Mouse (Mus musculus): Measurements from ENCODE around the gene Wwox.

Wwox gene

DNA sequence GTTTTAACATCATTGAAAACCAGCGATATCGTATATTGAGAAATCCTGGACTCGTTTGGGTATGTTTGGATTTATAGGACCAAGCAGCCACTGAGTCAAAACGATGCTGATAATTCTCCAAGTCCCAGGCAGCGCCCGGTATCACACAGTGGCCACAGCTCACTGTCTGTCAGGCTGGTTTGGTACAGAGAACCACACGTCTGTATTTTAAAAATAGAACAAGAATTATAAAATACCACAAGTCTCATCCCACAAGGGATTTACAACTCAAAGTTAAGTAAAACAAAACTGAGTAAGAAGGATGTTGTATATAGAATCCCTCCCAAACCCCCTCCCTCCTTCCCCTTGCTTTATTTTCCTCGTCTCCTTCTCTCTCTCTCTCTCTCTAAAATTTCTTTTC, 108.9 kb downstream of the Wwox start:
- no peak for DNase-seq

DNA sequence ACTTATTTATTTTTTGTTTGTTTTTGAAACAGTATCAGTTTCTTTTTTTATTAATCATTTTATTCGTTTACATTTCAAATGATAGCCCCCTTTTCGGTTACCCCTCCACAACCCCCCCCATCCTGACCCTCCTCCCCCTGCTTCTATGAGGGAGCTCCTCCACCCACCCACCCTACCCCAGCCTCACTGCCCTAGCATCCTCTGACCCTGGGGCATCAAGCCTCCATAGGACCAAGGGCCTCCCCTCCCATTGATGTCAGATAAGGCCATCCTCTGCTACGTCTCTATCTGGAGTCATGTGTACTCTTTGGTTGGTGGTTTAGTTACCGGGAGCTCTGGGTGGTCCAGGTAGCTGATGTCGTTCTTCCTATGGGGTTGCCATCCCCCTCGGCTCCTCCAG, 109.4 kb downstream of the Wwox start:
- no peak for DNase-seq

DNA sequence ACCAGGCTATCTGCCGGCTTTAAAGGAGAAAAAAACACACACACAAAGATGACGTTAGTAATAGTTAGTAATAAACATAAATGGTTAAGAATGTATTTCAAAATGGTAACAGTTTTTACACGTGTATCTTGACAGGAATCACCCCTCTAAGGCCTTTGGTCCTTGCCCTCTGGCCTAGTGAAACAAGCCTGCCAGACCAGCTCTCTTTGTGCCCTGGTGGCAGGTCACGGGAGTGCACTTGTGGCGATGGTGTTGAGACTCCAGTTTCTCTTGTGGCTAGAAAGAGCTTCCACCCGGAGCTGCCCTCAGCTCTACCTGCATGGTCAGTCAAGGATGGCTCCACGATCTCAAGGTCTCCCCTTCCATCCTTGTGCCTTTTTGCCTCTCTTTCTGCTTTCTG, 110.6 kb downstream of the Wwox start:
- no peak for DNase-seq

DNA sequence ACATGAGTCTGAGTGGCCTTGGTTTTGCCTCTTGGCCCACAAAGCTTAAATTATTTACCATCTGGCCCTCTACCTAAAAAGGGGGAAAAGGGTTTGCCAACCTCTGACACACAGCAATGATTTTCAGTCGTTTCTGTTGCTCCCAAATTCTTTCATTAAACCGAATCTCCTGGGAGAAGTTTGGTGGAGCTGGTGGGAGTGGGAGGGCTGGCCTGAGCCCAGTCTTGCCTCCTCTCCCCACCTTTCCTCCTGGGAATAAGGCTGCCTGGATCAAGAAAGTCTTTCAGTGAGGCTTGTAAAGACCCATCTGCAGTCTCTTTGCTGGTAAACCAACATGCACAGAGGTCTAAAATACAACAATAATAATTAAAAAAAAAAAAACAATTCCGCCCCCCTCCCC, 113.2 kb downstream of the Wwox start:
- DNase-seq, result no peak

DNA sequence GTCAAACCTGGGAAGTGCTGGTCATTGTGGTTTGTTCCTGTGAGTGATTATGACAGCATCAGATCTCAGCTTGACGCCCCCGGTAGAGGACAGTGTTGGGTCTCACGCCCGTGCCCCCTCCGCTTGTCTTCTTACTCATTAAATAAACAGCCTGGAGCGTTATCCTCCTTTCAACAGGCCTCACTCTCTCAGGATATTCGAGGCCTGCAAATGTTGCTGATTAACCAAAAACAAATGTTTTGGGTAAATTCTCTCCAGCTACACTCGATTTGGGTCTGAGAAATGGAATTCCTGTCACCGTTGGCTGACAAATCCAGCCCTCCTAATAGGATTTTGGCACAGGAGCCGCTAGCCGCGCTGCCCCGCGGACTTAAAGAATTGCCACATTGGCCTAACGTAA, 115.5 kb downstream of the Wwox start:
- DNase-seq, result no peak

DNA sequence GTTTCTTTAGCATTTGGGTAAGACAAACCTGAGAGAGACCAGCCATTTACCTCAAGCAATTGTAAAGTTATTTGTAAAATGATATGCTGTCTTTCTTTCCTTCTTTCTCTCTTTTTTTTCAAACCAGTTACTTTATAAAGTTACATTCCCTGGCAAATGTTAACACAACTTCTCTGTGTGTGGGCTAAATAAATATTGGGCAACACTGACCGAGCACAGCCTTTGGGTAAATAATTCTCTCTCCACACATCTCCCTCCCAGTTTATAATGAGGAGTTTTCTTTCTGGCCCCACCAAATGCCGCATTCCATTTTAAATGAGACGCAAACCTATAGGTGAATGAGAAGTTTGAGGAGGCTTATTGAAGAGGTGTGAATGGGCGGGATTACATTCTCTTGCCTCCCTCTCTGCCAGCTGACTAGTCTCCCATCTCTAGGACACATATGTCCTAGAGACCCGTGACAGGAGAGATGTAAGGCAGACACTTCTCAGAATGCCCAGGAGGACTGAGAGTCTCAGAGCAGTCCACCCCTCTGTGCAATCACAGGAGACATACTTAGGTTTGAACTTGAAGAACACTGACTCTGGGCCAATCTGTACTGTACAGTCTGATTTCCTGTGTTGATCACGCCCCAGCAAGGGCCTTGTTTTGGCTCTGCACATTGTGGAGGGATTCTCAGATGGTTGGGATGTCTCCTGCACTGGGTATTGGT, 116.2 kb downstream of the Wwox start:
- no peak for DNase-seq

DNA sequence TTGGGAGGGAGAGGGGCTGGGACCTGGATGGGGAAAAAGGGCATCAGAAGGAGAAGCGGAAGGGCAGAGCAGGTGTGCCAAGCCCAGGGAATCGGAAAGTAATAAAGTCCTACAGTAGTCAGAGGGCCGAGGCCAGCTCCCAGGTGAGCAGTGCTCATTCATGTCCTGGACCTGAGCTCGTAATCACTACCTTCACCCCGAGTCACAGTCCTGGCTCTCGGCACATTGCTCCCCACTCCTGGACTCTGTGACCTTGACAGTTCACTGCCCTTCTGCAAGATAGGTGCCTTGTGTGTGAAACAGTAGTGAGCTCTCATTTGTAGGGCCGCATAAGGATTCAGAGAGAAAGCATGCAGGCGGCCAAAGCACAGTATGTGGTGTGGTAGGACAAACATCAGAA, 121.7 kb downstream of the Wwox start:
- DNase-seq, result no peak

DNA sequence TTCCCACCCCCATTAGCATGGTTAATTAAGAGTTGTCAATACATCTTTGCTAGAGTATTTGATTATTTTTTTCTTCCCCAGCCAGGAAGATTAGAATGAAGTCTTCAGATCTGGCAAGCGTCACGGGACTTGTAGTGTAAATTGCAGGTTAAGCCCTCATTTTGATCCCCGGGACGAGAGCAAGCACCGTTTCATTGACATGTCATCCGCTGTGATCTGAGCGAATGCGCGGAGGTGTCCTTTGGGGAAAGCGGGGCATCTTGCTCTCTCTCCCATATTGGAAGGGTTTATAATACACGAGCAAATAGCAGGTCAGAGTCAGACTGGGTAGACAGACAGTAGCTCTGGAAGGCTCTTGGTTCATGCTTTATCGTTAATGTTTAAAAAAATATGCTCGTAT, 123.0 kb downstream of the Wwox start:
- DNase-seq, result no peak

DNA sequence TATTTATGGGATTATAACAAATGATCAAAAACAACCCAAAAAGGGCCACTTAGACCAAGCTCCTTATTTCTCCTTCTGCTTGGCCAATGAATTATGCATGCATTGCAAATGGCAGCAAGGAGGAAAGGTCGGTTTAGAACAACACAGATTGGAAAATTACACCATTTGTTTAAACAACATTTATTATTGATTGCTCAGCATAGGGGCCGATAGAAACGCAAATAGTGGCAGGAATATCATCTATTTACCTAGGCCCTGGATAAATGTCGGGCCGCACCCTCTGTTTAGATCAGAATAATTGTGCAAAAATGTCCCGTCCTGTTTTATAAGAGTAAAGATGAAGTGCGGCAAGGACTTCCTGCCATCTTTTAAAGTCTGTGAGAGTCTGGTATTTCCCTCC, 123.9 kb downstream of the Wwox start:
- no peak for DNase-seq

DNA sequence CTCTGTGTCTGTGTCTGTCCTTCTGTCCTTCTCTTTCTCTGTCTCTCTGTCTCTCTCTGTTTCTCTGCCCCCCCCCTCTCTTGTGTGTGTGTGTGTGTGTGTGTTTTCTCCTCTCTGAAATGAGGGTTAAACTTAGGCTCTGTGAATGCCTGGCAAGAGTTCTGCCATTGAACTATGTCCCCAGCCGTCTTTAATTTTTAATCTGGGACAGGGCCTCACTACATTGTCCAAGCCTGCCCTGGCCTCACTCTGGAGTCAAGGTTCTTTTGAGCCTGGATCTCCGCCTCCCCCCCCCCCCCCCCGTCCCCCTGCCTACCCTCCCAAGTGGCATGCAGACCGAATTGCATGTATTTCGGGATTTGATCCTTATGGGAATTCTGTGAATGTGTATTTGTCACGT, 124.6 kb downstream of the Wwox start:
- DNase-seq, result no peak

DNA sequence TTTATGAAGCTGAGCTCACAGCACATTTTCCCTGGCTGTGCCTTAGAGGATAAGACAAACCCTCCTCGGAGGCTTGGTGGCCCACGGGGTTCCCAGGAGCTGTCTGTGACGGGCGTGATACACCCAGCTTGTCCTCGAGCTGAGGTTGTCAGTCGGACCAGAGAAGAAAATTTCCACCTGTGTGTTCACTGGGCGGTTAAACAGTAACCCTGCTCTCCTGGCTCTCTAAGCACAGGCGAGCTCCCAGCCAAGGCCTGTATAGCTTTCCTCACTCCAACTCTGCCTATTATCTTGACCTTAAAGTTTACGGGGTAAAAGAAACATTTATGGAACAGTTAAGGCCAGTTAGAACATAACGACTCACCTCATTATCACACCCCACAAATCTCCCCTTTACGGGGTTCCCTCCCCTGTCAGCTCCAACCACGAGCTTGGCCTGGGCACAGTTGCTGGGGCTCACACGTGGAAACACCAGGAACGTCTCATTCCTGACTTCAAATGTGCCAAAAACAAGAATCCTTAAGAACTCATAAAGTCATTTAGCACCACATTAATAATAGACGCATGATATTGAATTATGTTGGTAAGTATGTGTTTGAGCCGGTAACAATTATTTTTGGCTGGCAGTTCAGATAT, 129.2 kb downstream of the Wwox start:
- DNase-seq, result no peak

DNA sequence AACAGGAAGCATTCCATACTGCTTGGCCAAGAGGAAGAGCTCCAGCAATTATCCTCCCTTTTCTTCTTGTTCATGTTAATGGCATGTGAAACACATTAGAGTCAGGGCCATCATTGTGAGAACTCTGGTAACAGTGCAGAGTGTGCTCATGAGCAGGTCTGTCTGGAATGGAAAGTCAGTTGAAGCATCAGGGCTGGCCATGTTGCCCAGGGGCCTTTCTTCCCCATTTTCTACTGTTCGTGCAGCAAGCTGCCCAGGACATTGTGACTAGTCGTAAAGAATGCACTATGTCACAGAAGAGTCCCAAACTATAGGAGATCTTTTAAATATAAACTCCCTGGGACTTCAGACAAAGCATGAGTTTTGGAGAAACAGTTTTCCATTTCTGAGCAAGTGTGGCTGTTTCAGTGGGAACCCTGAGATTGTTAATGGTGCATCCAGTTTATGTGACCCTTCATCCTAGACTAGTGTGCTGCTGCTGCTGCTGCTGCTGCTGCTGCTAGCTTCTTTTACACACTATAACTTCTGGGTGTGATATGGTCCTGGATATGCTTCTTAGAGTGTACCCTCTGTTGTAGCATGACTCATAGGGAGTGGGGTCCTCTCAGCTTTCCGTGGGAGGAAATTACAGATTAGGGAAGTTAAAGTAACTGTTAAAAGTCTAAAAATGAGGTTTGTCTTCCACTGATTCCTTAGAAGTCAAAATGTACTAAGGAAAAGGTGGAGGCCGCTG, 133.7 kb downstream of the Wwox start:
- DNase-seq, result no peak

DNA sequence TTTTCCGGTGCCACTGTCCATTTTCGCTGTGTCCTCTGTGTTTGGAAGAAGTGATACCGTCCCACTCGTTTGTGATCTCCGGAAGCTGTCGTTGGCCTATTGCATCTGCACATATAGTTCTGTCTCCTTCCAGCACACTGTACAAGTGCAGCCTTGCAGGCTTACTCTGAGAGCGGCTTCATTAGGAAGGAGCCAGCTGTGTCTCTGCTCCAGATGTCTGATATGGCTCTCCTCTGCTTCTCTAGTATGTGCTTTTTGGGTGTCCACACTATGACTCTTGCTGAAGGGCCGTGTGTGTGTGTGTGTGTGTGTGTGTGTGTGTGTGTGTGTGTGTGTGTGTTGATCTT, 134.3 kb downstream of the Wwox start:
- DNase-seq, result no peak

DNA sequence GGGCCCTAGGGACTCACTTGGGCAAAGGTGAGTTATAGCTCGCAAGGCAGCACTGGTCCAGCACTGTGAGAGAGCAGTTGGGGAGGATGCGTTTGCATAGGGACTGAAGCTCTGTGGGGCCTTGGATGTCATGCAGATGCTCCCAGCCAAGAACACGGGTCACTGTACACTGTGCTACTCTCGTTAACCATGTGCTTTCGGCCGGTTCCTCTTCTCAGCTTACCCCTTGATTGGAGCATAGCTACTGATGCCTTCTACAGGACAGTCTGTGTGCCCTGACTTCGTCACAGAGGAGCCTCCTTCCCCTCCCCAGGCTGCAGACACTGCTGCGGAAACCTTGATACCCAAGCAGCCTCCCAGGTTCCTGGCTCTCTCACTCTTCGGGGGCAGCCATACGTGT, 139.8 kb downstream of the Wwox start:
- no peak for DNase-seq

DNA sequence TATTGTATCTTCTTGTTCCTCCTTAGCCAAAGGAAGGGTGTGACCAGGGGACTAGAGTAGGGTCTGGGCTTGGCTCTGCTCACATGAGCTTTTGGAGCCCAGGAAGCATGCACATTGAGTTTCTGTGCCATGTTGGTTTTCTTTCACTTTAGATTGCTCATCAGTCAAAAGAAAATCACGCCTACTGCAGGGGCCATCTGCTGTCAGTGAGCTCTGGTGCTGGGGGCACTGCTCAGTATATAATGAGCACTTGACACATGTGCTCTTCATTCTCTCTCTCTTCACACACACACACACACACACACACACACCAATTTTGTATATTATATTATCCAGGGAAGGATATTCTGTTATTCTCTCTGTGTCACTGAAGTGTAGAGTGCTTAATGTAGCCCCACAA, 141.2 kb downstream of the Wwox start:
- DNase-seq, result no peak

DNA sequence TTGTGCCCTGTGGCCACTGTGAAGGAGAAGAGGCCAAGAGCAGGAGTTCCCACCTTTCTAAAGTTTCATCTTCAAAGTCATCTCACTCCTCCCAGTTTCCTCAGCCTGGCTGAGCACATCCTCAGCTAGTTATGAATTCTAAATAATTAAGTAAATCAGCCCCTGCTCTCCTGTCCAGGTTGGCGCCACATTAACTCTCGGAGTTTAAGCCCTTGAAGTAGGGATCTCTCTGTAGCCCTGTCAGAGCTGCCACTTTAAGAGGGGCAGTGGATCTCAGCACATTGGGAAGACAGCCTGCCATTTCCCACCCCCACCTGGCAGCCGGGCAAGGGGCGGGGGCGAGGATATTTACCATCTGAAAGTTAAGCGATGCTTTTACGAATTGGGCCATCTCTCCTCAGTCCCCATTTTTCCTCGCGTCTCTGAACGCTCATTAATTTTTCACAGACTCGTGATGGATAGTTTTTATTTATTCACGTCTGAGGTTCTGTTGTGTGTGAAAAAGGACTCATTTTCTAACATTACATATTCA, 150.9 kb downstream of the Wwox start:
- DNase-seq, result no peak

DNA sequence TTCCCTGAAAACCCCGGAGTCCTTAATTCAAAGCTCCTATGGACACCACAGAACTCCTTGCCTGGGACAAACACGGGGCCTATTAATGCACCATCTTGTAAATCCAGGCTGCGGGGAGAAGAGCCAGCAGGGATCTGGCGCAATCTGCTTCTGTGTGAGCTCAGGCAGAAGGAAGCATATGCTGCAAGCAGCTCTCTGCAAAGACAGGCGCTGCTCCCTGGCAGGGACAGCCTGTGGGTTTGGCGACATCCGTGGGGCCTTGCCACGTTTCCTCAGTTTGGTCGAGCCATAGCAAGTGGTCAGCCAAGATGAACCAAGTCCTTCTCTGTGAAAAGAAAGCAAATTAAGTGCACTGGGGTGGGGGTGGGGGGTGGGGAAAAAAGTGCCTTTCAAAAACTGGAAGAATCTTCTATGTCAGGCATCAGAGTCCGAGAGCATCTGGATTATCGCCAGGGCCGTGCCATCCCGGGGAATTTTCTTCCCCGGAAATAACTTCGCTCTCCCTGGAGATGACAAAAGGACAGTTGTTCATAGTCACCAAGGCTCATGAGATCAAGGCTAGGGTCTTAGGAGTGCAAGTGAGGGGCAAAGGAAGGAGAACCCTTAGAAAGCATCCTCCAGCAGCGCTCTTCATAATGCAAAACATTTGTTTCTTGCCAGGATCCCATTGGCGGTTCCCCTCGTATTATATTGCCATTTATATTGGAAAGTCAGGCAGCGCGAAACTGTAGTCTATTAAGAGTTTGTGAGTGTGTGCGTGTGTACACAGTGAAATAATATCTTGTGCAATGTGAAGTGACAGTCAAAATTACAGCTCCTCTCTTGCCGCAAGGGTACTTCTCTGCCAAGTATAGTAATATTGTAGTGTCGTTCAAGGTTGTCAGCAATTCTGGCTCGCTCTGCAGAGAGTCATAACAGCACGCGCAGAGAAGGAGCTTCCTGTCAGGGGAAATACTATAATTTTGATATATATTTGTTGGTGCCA, 152.1 kb downstream of the Wwox start:
- DNase-seq, result peak; percentile 52

DNA sequence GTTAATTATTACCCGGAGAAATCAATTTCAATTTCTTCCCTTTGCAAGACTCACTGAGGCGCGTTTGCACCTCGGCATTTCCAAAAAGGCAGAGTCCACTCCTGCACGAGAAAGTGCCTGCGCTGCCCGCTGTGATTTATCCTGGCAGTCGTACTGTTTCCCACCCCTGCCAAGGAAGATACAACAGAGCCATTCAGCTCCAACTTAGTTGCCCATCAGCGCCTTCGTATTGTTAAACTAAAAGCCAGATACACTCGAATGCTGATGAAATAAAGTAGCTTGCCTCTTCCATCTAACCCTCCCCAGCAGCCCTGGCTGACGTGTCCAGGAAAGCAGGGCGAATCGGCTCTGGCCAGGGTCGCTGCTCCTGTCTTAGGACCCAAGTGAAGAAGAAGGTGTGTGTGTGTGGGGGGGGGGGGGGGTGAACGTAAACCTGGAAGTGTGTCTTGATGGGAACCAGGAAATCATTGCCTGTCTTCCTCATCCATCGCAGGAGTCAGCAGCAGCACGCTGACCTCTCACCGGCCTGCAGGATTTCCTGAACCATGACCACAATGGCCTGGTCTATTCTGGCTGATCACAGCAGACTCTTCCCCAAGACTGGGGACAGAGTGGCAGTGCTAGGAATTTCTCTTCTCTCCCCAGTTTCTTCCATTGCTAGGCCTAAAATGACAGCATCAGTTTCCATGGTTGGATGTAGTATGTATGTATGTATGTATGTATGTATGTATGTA, 154.1 kb downstream of the Wwox start:
- DNase-seq, result no peak

DNA sequence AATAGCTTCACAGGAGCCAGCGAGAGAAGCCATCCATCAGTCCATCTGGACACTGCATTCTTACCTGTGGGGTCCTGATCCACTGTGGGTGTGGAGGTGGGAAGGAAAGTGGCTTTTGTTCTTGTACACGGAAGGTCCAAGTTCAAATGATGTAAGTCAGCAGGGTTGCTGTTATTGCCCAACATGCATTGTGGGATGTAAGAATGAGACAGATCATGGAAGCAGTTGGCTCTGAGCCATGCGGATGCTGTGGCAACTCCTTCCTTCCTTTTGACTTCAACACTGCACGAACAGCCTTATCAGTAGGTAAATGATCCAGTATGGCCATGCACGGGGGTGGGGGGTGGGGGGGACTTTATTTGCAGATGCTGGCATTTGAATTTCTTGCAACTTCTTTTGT, 155.4 kb downstream of the Wwox start:
- DNase-seq, result no peak

DNA sequence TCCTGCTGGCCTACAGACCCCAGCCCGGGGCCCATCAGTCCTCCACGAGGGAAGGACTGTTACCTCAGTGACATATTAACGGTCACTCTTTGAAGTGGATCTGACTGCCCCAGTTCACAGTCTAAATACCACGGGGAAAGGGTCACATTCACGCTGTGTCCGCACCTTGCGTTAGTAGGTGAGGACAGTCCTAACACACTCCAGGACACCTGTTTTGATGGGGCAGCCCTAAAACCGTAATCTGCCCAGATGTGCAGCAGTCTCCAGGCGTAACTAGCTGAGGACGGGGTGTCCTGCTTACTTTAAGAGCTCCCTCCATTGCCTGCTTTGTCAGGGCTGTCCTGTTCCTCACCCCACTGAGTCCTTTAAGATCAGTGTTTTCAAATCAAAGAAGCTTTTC, 160.1 kb downstream of the Wwox start:
- no peak for DNase-seq

DNA sequence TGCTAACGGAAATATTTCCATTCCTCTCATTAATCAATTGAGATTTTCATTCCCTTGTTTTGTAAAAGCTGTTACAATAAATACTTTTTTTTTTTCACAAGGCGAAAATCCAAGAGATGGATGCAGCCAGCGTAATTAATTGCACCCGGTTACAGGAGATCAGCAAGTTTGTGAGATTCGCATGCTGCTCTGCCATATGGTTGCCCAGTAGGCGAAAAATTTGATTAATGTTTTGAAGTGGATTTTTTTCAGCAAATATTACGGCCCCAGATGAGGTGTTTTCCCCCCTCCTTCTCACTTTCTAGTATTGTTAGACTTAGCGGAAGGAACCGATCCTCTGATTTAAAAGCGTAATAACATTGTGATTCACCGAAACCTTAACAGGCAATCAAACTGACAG, 160.7 kb downstream of the Wwox start:
- DNase-seq, result no peak

DNA sequence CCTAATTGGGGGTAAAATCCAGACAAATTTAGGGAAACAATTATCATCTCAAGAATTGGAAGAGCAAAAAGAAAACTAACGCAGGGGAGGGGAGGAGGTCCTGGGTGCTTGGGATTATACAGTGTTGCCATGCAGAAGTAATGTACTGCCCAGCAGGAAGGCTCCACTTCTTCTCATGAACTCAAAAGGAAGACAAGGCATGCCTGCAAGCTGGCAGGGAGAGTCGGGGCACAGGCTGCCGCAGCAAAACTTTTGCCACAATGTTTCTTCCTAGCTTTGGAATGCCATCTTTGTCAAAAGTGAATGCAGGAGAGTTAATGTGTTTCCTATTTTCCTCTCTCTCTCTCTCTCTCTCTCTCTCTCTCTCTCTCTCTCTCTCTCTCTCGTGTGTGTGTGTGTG, 163.6 kb downstream of the Wwox start:
- DNase-seq, result no peak
